ENCODE assay signal across 30 mouse cellular contexts in the genomic region with DNA sequence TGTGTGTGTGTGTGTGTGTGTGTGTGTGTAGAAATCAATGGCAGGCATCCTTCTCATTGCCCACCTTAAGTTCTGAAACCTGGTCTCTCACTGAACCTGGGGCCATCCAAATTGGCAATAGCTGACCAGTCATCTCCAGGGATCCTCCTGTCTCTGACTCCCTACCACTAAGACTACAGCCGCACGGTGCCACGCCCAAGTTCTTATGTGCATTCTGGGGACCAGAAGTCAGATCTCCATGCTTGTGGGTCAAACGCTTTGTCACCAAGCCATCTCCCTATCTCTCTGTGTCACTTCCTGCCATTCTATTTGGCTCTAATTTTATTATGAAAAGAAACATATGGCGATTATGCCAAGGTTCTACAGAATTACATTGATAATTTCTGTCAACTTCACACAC.
"Had no signal": no experiment of that assay in that cellular context is flagged by ENCODE, and none has a peak within 500 bp of the region (broad histone marks: within the 10 kb centered on the region; RNA-seq: fewer than 3 reads in every experiment).

No protein-coding gene starts in this region.

- H3K36me3 ChIP-seq: limb, embryonic 10.5 days; limb, embryonic 12.5 days; limb, embryonic 13.5 days; limb, embryonic 15.5 days; liver, embryonic 12.5 days; liver, embryonic 13.5 days; liver, embryonic 15.5 days; lung, embryonic 15.5 days; midbrain, embryonic 10.5 days; midbrain, embryonic 12.5 days; midbrain, embryonic 13.5 days; midbrain, embryonic 15.5 days had no signal

- H3K9ac ChIP-seq: limb, embryonic 12.5 days; limb, embryonic 13.5 days; limb, embryonic 15.5 days; liver, embryonic 12.5 days; liver, embryonic 13.5 days; liver, embryonic 14.5 days; liver, embryonic 15.5 days; liver, postnatal 0 days; lung, embryonic 14.5 days; lung, embryonic 15.5 days; midbrain, embryonic 12.5 days; midbrain, embryonic 13.5 days; midbrain, embryonic 15.5 days had no signal

- DNase-seq: left cerebral cortex, postnatal 4 days; liver; liver, embryonic 13.5 days; liver, postnatal 0 days; lung, adult 18-20 months; lung, adult 2 months; lung, postnatal 10 days; lung, postnatal 14 days; lung, postnatal 36 days; lung, postnatal 4 days; midbrain, embryonic 14.5 days had no signal

- H3K27me3 ChIP-seq: limb, embryonic 12.5 days; limb, embryonic 13.5 days; limb, embryonic 15.5 days; liver, embryonic 12.5 days; liver, embryonic 13.5 days; liver, embryonic 15.5 days; lung, embryonic 15.5 days; megakaryocyte, embryonic 14.5 days; midbrain, embryonic 13.5 days; midbrain, embryonic 15.5 days had no signal

- H3K4me1 ChIP-seq: limb, embryonic 10.5 days; limb, embryonic 12.5 days; limb, embryonic 13.5 days; liver, embryonic 15.5 days had no signal

- H3K27ac ChIP-seq: left cerebral cortex, adult 2 months; limb, embryonic 10.5 days; limb, embryonic 12.5 days; limb, embryonic 13.5 days; limb, embryonic 15.5 days; liver, embryonic 12.5 days; liver, embryonic 13.5 days; liver, embryonic 14.5 days; liver, embryonic 15.5 days; macrophage; midbrain, embryonic 10.5 days; midbrain, embryonic 12.5 days; midbrain, embryonic 13.5 days; midbrain, embryonic 15.5 days had no signal

- H3K9me3 ChIP-seq: limb, embryonic 10.5 days; limb, embryonic 12.5 days; limb, embryonic 13.5 days; limb, embryonic 15.5 days; liver, embryonic 12.5 days; liver, embryonic 13.5 days; liver, embryonic 15.5 days; lung, embryonic 15.5 days; megakaryocyte, embryonic 14.5 days; midbrain, embryonic 10.5 days; midbrain, embryonic 12.5 days; midbrain, embryonic 13.5 days; midbrain, embryonic 15.5 days had no signal

- H3K4me3 ChIP-seq: left cerebral cortex, adult 2 months; limb, embryonic 10.5 days; limb, embryonic 12.5 days; limb, embryonic 13.5 days; limb, embryonic 15.5 days; liver, embryonic 12.5 days; liver, embryonic 13.5 days; liver, embryonic 15.5 days; lung, embryonic 15.5 days; megakaryocyte, embryonic 14.5 days; midbrain, embryonic 10.5 days; midbrain, embryonic 12.5 days; midbrain, embryonic 13.5 days; midbrain, embryonic 15.5 days; myocyte had no signal

- ATAC-seq: liver, embryonic 12.5 days; liver, postnatal 0 days; lung, postnatal 0 days; midbrain, embryonic 13.5 days; midbrain, embryonic 15.5 days; midbrain, embryonic 16.5 days had no signal
